In genomic region chr8:114968842-114969241, GRCm38 (mm10) we compare ENCODE assay signal across 19 mouse cellular contexts.
DNase-seq lines count a peak whose midpoint lies in the region; ATAC-seq and TF ChIP-seq lines count a peak whose summit lies in the region.
"Had no signal": no experiment of that assay in that cellular context is flagged by ENCODE, and none has a peak within 500 bp of the region (broad histone marks: within the 10 kb centered on the region; RNA-seq: fewer than 3 reads in every experiment).

No protein-coding gene starts in this region.

- no peak for TF ChIP-seq EP300 in lung, postnatal 0 days (IDR thresholded peaks at IDR 0.05)

- H3K9ac ChIP-seq in kidney, postnatal 0 days (ENCODE audit: low read depth, low read length) = no peak overlapping the region
- no peak overlapping the region for H3K9ac ChIP-seq in kidney, embryonic 15.5 days
- no peak overlapping the region for H3K9ac ChIP-seq in lung, postnatal 0 days (replicated peaks; ENCODE audit: low read depth)
- H3K9ac ChIP-seq: midbrain, embryonic 13.5 days; neural tube, embryonic 12.5 days had no signal

- WGBS in kidney, postnatal 0 days = 85% methylated on average over 4 of the region's 4 CpGs
- 85% methylated on average over 4 of the region's 4 CpGs for WGBS in kidney, embryonic 15.5 days
- 85% methylated on average over 4 of the region's 4 CpGs for WGBS in lung, postnatal 0 days
- 84% methylated on average over 4 of the region's 4 CpGs for WGBS in lung, adult 2 months
- 87% methylated on average over 4 of the region's 4 CpGs for WGBS in small intestine, adult 2 months

- H3K36me3 ChIP-seq in kidney, postnatal 0 days (ENCODE audit: insufficient read depth, low read length) = no peaks in the 10 kb centered on the region
- H3K36me3 ChIP-seq in kidney, embryonic 15.5 days = no peaks in the 10 kb centered on the region
- H3K36me3 ChIP-seq in lung, postnatal 0 days (ENCODE audit: insufficient read depth, low read length) = no peaks in the 10 kb centered on the region
- H3K36me3 ChIP-seq in small intestine, adult 2 months (ENCODE audit: control insufficient read depth, insufficient read depth, low read length) = no peaks in the 10 kb centered on the region
- H3K36me3 ChIP-seq: forebrain, embryonic 10.5 days; midbrain, embryonic 13.5 days; neural tube, embryonic 12.5 days had no signal

- H3K4me3 ChIP-seq in kidney, postnatal 0 days (replicated peaks; ENCODE audit: low read depth, low read length) = no peak overlapping the region
- H3K4me3 ChIP-seq in kidney, embryonic 15.5 days (replicated peaks) = no peak overlapping the region
- H3K4me3 ChIP-seq in lung, postnatal 0 days (ENCODE audit: low read depth, low read length) = no peak overlapping the region
- H3K4me3 ChIP-seq in lung, adult 2 months (replicated peaks; ENCODE audit: extremely low read depth, low read depth, low read length) = no peak overlapping the region
- H3K4me3 ChIP-seq in small intestine, adult 2 months (ENCODE audit: low read depth, low read length) = no peak overlapping the region
- H3K4me3 ChIP-seq: forebrain, embryonic 10.5 days; midbrain, embryonic 13.5 days; neural tube, embryonic 12.5 days had no signal

- H3K4me2 ChIP-seq in kidney, postnatal 0 days (ENCODE audit: low read length) = no peak overlapping the region
- H3K4me2 ChIP-seq in kidney, embryonic 15.5 days = no peak overlapping the region
- no peak overlapping the region for H3K4me2 ChIP-seq in lung, postnatal 0 days (replicated peaks; ENCODE audit: low read depth, low read length)
- H3K4me2 ChIP-seq: midbrain, embryonic 13.5 days; neural tube, embryonic 12.5 days had no signal

- DNase-seq in CD4-positive, CD25-positive, alpha-beta regulatory T cell, adult 2 months (ENCODE audit: low read depth, low spot score) = peak; percentile 19
- no peak for DNase-seq in kidney, postnatal 0 days (ENCODE audit: low spot score)
- no peak for DNase-seq in lung, postnatal 0 days (ENCODE audit: low spot score)
- DNase-seq in lung, adult 2 months = no peak
- DNase-seq in adrenal gland, postnatal 10 days = no peak
- DNase-seq: adrenal gland, postnatal 14 days; cerebellum, adult 11-12 months; cerebellum, postnatal 36 days; gastrocnemius, postnatal 25 days; kidney, adult 9 months; right cerebral cortex, postnatal 4 days; thymus, adult 18-20 months had no signal

- TF ChIP-seq POLR2A in lung, adult 2 months (IDR thresholded peaks at IDR 0.05; ENCODE audit: borderline replicate concordance, extremely low read depth, low read depth, low read length) = no peak
- no peak for TF ChIP-seq POLR2A in small intestine, adult 2 months (IDR thresholded peaks at IDR 0.05; ENCODE audit: low read depth, low read length)

- ATAC-seq in CD4-positive, CD25-positive, alpha-beta regulatory T cell, adult 4 months = no peak
- no peak for ATAC-seq in kidney, postnatal 0 days (replicated peaks; ENCODE audit: low FRiP score, low read depth)
- no peak for ATAC-seq in kidney, embryonic 15.5 days (replicated peaks; ENCODE audit: low FRiP score)
- ATAC-seq in lung, postnatal 0 days = no peak
- ATAC-seq: activated CD4-positive, CD25-positive, alpha-beta regulatory T cell, adult 4 months; midbrain, embryonic 13.5 days had no signal

- H3K27ac ChIP-seq in kidney, postnatal 0 days = no peak overlapping the region
- no peak overlapping the region for H3K27ac ChIP-seq in kidney, embryonic 15.5 days
- no peak overlapping the region for H3K27ac ChIP-seq in lung, postnatal 0 days (ENCODE audit: low read length)
- H3K27ac ChIP-seq in small intestine, adult 2 months (ENCODE audit: insufficient read depth, low read depth, low read length) = no peak overlapping the region
- H3K27ac ChIP-seq: forebrain, embryonic 10.5 days; midbrain, embryonic 13.5 days; neural tube, embryonic 12.5 days had no signal

- H3K9me3 ChIP-seq in kidney, postnatal 0 days (replicated peaks; ENCODE audit: low read length) = no peaks in the 10 kb centered on the region
- no peaks in the 10 kb centered on the region for H3K9me3 ChIP-seq in kidney, embryonic 15.5 days (replicated peaks)
- no peaks in the 10 kb centered on the region for H3K9me3 ChIP-seq in lung, postnatal 0 days (ENCODE audit: low read length)
- H3K9me3 ChIP-seq: neural tube, embryonic 12.5 days had no signal

- H3K4me1 ChIP-seq in kidney, postnatal 0 days (replicated peaks; ENCODE audit: insufficient read depth, low read length) = no peaks in the 10 kb centered on the region
- peaks cover 6% of the 10 kb centered on the region; the same call in 1 of the 2 replicates for H3K4me1 ChIP-seq in kidney, embryonic 15.5 days
- H3K4me1 ChIP-seq in lung, postnatal 0 days (ENCODE audit: insufficient read depth, low read depth, low read length) = no peaks in the 10 kb centered on the region; the same call in 1 of the 2 replicates
- no peaks in the 10 kb centered on the region for H3K4me1 ChIP-seq in lung, adult 2 months (ENCODE audit: control insufficient read depth, insufficient read depth, low read length)
- no peaks in the 10 kb centered on the region; the same call in 1 of the 2 replicates for H3K4me1 ChIP-seq in small intestine, adult 2 months (ENCODE audit: control insufficient read depth, insufficient read depth, insufficient read length, low read length)

- no peaks in the 10 kb centered on the region for H3K27me3 ChIP-seq in kidney, postnatal 0 days (ENCODE audit: insufficient read depth, low read length)
- no peaks in the 10 kb centered on the region for H3K27me3 ChIP-seq in kidney, embryonic 15.5 days
- H3K27me3 ChIP-seq in lung, postnatal 0 days (replicated peaks; ENCODE audit: insufficient read depth, low read length) = no peaks in the 10 kb centered on the region
- H3K27me3 ChIP-seq in small intestine, adult 2 months (ENCODE audit: control insufficient read depth, insufficient read depth, low read length) = no peaks in the 10 kb centered on the region
- H3K27me3 ChIP-seq: midbrain, embryonic 13.5 days; neural tube, embryonic 12.5 days had no signal

- TF ChIP-seq CTCF in kidney, postnatal 0 days (IDR thresholded peaks at IDR 0.05; ENCODE audit: low read depth) = peak; percentile 20; the same call in 1 of the 2 replicates
- peak; percentile 28 for TF ChIP-seq CTCF in lung, postnatal 0 days (IDR thresholded peaks at IDR 0.05)
- TF ChIP-seq CTCF in lung, adult 2 months (IDR thresholded peaks at IDR 0.05; ENCODE audit: insufficient read depth, low read length) = no peak
- TF ChIP-seq CTCF in small intestine, adult 2 months (IDR thresholded peaks at IDR 0.05; ENCODE audit: extremely low read depth, insufficient read length, insufficient replicate concordance, low read depth, low read length) = peak; percentile 36; the same call in 1 of the 2 replicates
